Mouse (Mus musculus) gastrocnemius, postnatal 25 days (tissue): Measurements from ENCODE around the gene Dnajc5. TPM values are rescaled to one million over a fixed set of nuclear protein-coding genes. Genes with fewer than 3 reads are reported as not detected.
A peak's percentile ranks its signal among the peaks of the same experiment; 100 is the strongest.
"Not testable (repeated sequence)": the region's sequence is repeated elsewhere in the genome, so short reads cannot be mapped to it uniquely, and the experiment has no call there.

Experiments used
- DNase-seq: peaks from one replicate; pipeline ENCODE4 v3.0.0; 2022
- long read RNA-seq, 2 experiments: library from polyadenylated mRNA; stranded (forward); transcript quantifications; one replicate each; pipeline ENCODE4 v2.0.0; 2021
- total RNA-seq, 2 experiments: library from RNA; stranded (reverse); gene quantifications; 1 replicate in 1 of 2; 2 replicates in 1 of 2; pipeline ENCODE4 v1.2.3; 2021

Dnajc5 gene
- total RNA-seq = 10 to 100 TPM; 43.8 to 46.3 TPM
- long read RNA-seq, experiment 1, full-length matches to known transcripts = 12 of 20 reads
- long read RNA-seq, experiment 1, partial matches to known transcripts = 0 of 20 reads
- long read RNA-seq, experiment 1, other reads (novel, unspliced or antisense) = 8 of 20 reads
- long read RNA-seq, experiment 2, full-length matches to known transcripts = 14 of 24 reads
- long read RNA-seq, experiment 2, partial matches to known transcripts = 0 of 24 reads
- long read RNA-seq, experiment 2, other reads (novel, unspliced or antisense) = 10 of 24 reads

GRCm38 (mm10) chr2:181520118-181520935, at the start of gene Dnajc5:
Dnajc5 (plus strand) TSS chr2:181520485.
- DNase-seq = peak; percentile 99

- peak; percentile 79 for DNase-seq
Measured at GRCm38 (mm10) chr2:181471246-181471645, 49.0 kb upstream of the Dnajc5 start.

- DNase-seq = no peak
Measured at GRCm38 (mm10) chr2:181472256-181472827, 47.9 kb upstream of the Dnajc5 start.

GRCm38 (mm10) chr2:181483120-181483519, 37.2 kb upstream of the Dnajc5 start:
- DNase-seq = no peak

- peak; percentile 41 for DNase-seq
Measured at GRCm38 (mm10) chr2:181483562-181484318, 36.5 kb upstream of the Dnajc5 start.

- no peak for DNase-seq
Measured at GRCm38 (mm10) chr2:181484456-181485233, 35.6 kb upstream of the Dnajc5 start.

GRCm38 (mm10) chr2:181485741-181486140, 34.5 kb upstream of the Dnajc5 start:
- DNase-seq = no peak

- DNase-seq = peak; percentile 59
Measured at GRCm38 (mm10) chr2:181487338-181488277, 32.7 kb upstream of the Dnajc5 start.

- DNase-seq = no peak
Measured at GRCm38 (mm10) chr2:181491432-181492205, 28.7 kb upstream of the Dnajc5 start.

GRCm38 (mm10) chr2:181492206-181492605, 28.1 kb upstream of the Dnajc5 start:
- no peak for DNase-seq

GRCm38 (mm10) chr2:181493156-181493927, 26.9 kb upstream of the Dnajc5 start, which contains the start of gene Abhd16b:
Abhd16b (plus strand) TSS chr2:181493206.
- no peak for DNase-seq

GRCm38 (mm10) chr2:181494266-181494945, 25.9 kb upstream of the Dnajc5 start:
- no peak for DNase-seq

- not testable (repeated sequence) for DNase-seq
Measured at GRCm38 (mm10) chr2:181495845-181496244, 24.4 kb upstream of the Dnajc5 start.

GRCm38 (mm10) chr2:181496281-181496680, 24.0 kb upstream of the Dnajc5 start:
- peak; percentile 49 for DNase-seq

GRCm38 (mm10) chr2:181496831-181497547, 23.3 kb upstream of the Dnajc5 start, which contains the start of gene Tpd52l2:
Tpd52l2 (plus strand) TSS chr2:181497142.
- peak; percentile 93 for DNase-seq

GRCm38 (mm10) chr2:181497548-181497875, 22.8 kb upstream of the Dnajc5 start:
- peak; percentile 69 for DNase-seq

- DNase-seq = no peak
Measured at GRCm38 (mm10) chr2:181498644-181499043, 21.6 kb upstream of the Dnajc5 start.
